Mouse (Mus musculus): Measurements from ENCODE around the gene Psmb6. TPM values are rescaled to one million over a fixed set of nuclear protein-coding genes. Genes with fewer than 3 reads are reported as not detected.

Psmb6 gene
- polyA plus RNA-seq, 1 experiment from 2014 or later: 761 TPM

DNA sequence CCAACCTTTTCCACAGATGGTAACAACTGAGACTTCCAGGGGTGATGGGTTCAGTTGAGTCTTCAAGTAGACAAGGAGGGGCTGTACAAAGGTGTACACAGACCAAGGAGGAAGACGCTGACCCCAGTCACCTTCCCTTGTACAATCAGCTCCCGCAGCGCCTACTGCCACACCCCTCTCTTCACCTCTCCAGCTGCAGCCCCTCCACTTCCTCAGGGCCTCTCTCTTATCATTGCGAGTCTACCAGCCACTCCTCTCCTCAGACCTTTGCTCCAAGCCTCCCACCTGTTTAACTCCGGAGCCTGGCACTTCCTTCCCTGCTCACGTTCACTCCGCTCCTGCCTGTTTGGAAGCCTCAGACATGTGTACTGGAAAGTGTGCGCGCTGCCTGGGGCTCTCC, 20.2 kb upstream of the Psmb6 start, which contains the start of gene Tm4sf5:
TSS of gene Tm4sf5 (plus strand) at position 275 of the 400 bp plus-strand sequence.
- Histone ChIP-seq H3K36me3 (ENCODE audit: control insufficient read depth, insufficient read depth, low read length) (no peaks in the 10 kb centered on the region), H3K4me1 (ENCODE audit: control insufficient read depth, insufficient read depth, low read length) (peaks cover 3% of the 10 kb centered on the region; the same call in 1 of the 2 replicates), H3K27me3 (ENCODE audit: control insufficient read depth, insufficient read depth, low read length) (no peaks in the 10 kb centered on the region), H3K4me2 (replicated peaks; ENCODE audit: low read depth, low read length) (0 out of 2 replicates have a peak within 1 kb of the TSS, but pooled peaks have one; percentile 15), H3K9me3 (ENCODE audit: control insufficient read depth, low read depth, low read length) (no peaks in the 10 kb centered on the region), H3K9ac (replicated peaks; ENCODE audit: low read depth, low read length) (no peak within 1 kb of the TSS; the same call in 1 of the 2 replicates), H3K27ac (ENCODE audit: low read length) (peak within 1 kb of the TSS; percentile 7; the same call in 1 of the 2 replicates), H3K4me3 (ENCODE audit: low read depth, low read length) (peak within 1 kb of the TSS; percentile 0; the same call in 1 of the 2 replicates)
- 48% methylated on average over 9 of the region's 9 CpGs for WGBS
- ATAC-seq (ENCODE audit: insufficient number of reproducible peaks, insufficient read depth, low FRiP score, low read depth): peak; percentile 85

DNA sequence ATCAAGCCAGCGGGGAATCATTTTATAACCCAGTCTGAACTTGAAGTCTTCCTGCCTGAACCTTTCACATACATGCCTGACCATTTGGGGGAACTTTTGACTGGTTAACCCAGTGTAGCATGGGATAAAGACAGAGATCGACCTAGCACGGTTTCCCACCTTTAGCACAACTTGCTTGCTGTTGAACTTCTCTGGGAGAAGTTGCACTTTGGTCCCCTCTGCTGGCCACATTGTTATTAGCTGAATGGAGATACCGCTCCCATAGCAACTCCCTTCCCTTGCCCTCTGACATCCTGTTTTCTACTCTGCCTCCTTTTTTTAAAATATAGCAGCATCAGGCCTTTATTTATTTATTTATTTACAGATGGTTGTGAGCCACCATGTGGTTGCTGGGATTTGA, 18.8 kb upstream of the Psmb6 start:
- Histone ChIP-seq H3K9me3 (ENCODE audit: control insufficient read depth, low read depth, low read length) (no peaks in the 10 kb centered on the region), H3K36me3 (ENCODE audit: control insufficient read depth, insufficient read depth, low read length) (no peaks in the 10 kb centered on the region), H3K4me2 (replicated peaks; ENCODE audit: low read depth, low read length) (no peak overlapping the region), H3K4me1 (ENCODE audit: control insufficient read depth, insufficient read depth, low read length) (peaks cover 3% of the 10 kb centered on the region; the same call in 1 of the 2 replicates), H3K27ac (ENCODE audit: low read length) (no peak overlapping the region), H3K4me3 (ENCODE audit: low read depth, low read length) (no peak overlapping the region), H3K27me3 (ENCODE audit: control insufficient read depth, insufficient read depth, low read length) (no peaks in the 10 kb centered on the region), H3K9ac (replicated peaks; ENCODE audit: low read depth, low read length) (no peak overlapping the region)
- 24% methylated on average over 4 of the region's 4 CpGs for WGBS
- ATAC-seq (ENCODE audit: insufficient number of reproducible peaks, insufficient read depth, low FRiP score, low read depth): no peak

GRCm38 (mm10) chr11:70506962-70507515, 18.1 kb upstream of the Psmb6 start:
- no peaks in the 10 kb centered on the region for H3K9me3 ChIP-seq (ENCODE audit: control insufficient read depth, low read depth, low read length)
- no peak for ATAC-seq (ENCODE audit: insufficient number of reproducible peaks, insufficient read depth, low FRiP score, low read depth)
- no peak overlapping the region for H3K4me2 ChIP-seq (replicated peaks; ENCODE audit: low read depth, low read length)
- H3K4me1 ChIP-seq (ENCODE audit: control insufficient read depth, insufficient read depth, low read length): peaks cover 3% of the 10 kb centered on the region; the same call in 1 of the 2 replicates
- no peak overlapping the region for H3K27ac ChIP-seq (ENCODE audit: low read length)
- 73% methylated on average over 7 of the region's 7 CpGs for WGBS
- no peak overlapping the region for H3K9ac ChIP-seq (replicated peaks; ENCODE audit: low read depth, low read length)
- no peaks in the 10 kb centered on the region for H3K36me3 ChIP-seq (ENCODE audit: control insufficient read depth, insufficient read depth, low read length)
- no peak overlapping the region for H3K4me3 ChIP-seq (ENCODE audit: low read depth, low read length)
- H3K27me3 ChIP-seq (ENCODE audit: control insufficient read depth, insufficient read depth, low read length): no peaks in the 10 kb centered on the region

- H3K9ac ChIP-seq (replicated peaks; ENCODE audit: low read depth, low read length): no peak overlapping the region
- 0 out of 2 replicates have a peak, but pooled peaks have one; percentile 34 for ATAC-seq (ENCODE audit: insufficient number of reproducible peaks, insufficient read depth, low FRiP score, low read depth)
Measured at GRCm38 (mm10) chr11:70509753-70510564, 15.2 kb upstream of the Psmb6 start.

GRCm38 (mm10) chr11:70511242-70511641, 13.9 kb upstream of the Psmb6 start:
- Histone ChIP-seq H3K36me3 (ENCODE audit: control insufficient read depth, insufficient read depth, low read length) (no peaks in the 10 kb centered on the region), H3K4me2 (replicated peaks; ENCODE audit: low read depth, low read length) (no peak overlapping the region), H3K9me3 (ENCODE audit: control insufficient read depth, low read depth, low read length) (no peaks in the 10 kb centered on the region), H3K4me3 (ENCODE audit: low read depth, low read length) (no peak overlapping the region), H3K9ac (replicated peaks; ENCODE audit: low read depth, low read length) (no peak overlapping the region), H3K4me1 (ENCODE audit: control insufficient read depth, insufficient read depth, low read length) (peaks cover 3% of the 10 kb centered on the region; the same call in 1 of the 2 replicates), H3K27me3 (ENCODE audit: control insufficient read depth, insufficient read depth, low read length) (no peaks in the 10 kb centered on the region), H3K27ac (ENCODE audit: low read length) (no peak overlapping the region)
- ATAC-seq (ENCODE audit: insufficient number of reproducible peaks, insufficient read depth, low FRiP score, low read depth): no peak
- WGBS: 60% methylated on average over 2 of the region's 2 CpGs

More at GRCm38 (mm10) chr11:70509753-70510564, 15.2 kb upstream of the Psmb6 start:
- H3K36me3 ChIP-seq (ENCODE audit: control insufficient read depth, insufficient read depth, low read length): no peaks in the 10 kb centered on the region
- WGBS: 10% methylated on average over 19 of the region's 19 CpGs
- no peaks in the 10 kb centered on the region for H3K27me3 ChIP-seq (ENCODE audit: control insufficient read depth, insufficient read depth, low read length)
- H3K4me1 ChIP-seq (ENCODE audit: control insufficient read depth, insufficient read depth, low read length): peaks cover 3% of the 10 kb centered on the region; the same call in 1 of the 2 replicates
- no peak overlapping the region for H3K27ac ChIP-seq (ENCODE audit: low read length)
- H3K4me2 ChIP-seq (replicated peaks; ENCODE audit: low read depth, low read length): no peak overlapping the region
- no peaks in the 10 kb centered on the region for H3K9me3 ChIP-seq (ENCODE audit: control insufficient read depth, low read depth, low read length)
- no peak overlapping the region for H3K4me3 ChIP-seq (ENCODE audit: low read depth, low read length)

DNA sequence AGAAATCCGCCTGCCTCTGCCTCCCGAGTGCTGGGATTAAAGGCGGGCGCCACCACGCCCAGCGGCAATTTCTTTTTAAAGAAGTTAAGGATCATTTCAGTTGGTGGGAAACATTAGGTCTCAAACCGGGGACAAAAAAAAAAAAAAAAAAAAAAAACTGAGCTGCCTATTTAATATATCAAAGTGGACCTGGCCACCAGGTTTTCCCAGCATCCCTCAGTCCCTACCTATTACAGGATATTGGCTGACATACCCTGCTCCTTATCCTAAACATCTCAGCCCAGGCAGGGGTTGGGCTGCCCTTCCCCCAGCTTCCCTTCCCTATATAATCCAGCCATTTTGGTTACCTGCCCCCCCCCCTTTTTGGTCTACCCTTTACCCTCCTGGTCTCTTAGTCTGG, 13.3 kb upstream of the Psmb6 start:
- H3K27ac ChIP-seq (ENCODE audit: low read length): no peak overlapping the region
- H3K4me1 ChIP-seq (ENCODE audit: control insufficient read depth, insufficient read depth, low read length): peaks cover 3% of the 10 kb centered on the region; the same call in 1 of the 2 replicates
- no peak overlapping the region for H3K4me2 ChIP-seq (replicated peaks; ENCODE audit: low read depth, low read length)
- no peak overlapping the region for H3K9ac ChIP-seq (replicated peaks; ENCODE audit: low read depth, low read length)
- no peak for ATAC-seq (ENCODE audit: insufficient number of reproducible peaks, insufficient read depth, low FRiP score, low read depth)
- H3K27me3 ChIP-seq (ENCODE audit: control insufficient read depth, insufficient read depth, low read length): no peaks in the 10 kb centered on the region
- no peaks in the 10 kb centered on the region for H3K36me3 ChIP-seq (ENCODE audit: control insufficient read depth, insufficient read depth, low read length)
- no peaks in the 10 kb centered on the region for H3K9me3 ChIP-seq (ENCODE audit: control insufficient read depth, low read depth, low read length)
- H3K4me3 ChIP-seq (ENCODE audit: low read depth, low read length): no peak overlapping the region
- 92% methylated on average over 7 of the region's 7 CpGs for WGBS

DNA sequence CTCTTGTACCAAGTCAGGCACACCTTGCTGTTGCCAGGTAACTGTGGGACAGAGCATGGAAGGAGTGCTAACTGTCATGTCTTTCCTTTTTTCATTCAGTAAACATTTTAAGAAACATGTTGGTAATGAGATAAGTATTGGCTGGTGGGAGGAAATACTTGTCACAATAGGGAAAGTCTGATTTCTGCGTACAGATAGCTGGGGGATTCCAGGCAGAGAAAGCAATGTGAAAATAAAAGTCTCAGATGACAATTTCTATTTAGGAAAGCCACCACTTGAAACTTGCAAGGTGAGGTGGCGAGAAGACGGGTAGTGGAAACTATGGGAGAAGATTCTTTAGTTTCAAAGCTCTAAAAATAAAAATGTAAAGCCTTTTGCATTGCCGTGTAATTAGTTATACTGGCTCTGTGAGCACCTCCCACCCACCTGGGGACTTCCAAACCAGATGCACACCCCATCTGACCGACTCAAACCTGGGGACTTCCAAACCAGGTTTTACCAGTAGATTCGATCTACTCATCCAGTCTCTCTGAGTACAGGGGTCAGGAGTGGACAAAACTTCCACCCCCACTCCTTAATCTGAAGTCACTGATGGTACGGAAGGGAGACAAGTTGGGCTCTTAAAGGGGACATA, 12.3 kb upstream of the Psmb6 start:
- Histone ChIP-seq H3K4me3 (ENCODE audit: low read depth, low read length) (no peak overlapping the region), H3K9ac (replicated peaks; ENCODE audit: low read depth, low read length) (no peak overlapping the region), H3K9me3 (ENCODE audit: control insufficient read depth, low read depth, low read length) (no peaks in the 10 kb centered on the region), H3K4me2 (replicated peaks; ENCODE audit: low read depth, low read length) (no peak overlapping the region), H3K4me1 (ENCODE audit: control insufficient read depth, insufficient read depth, low read length) (peaks cover 3% of the 10 kb centered on the region; the same call in 1 of the 2 replicates), H3K36me3 (ENCODE audit: control insufficient read depth, insufficient read depth, low read length) (no peaks in the 10 kb centered on the region), H3K27ac (ENCODE audit: low read length) (no peak overlapping the region), H3K27me3 (ENCODE audit: control insufficient read depth, insufficient read depth, low read length) (no peaks in the 10 kb centered on the region)
- WGBS: 76% methylated on average over 7 of the region's 7 CpGs
- no peak for ATAC-seq (ENCODE audit: insufficient number of reproducible peaks, insufficient read depth, low FRiP score, low read depth)

DNA sequence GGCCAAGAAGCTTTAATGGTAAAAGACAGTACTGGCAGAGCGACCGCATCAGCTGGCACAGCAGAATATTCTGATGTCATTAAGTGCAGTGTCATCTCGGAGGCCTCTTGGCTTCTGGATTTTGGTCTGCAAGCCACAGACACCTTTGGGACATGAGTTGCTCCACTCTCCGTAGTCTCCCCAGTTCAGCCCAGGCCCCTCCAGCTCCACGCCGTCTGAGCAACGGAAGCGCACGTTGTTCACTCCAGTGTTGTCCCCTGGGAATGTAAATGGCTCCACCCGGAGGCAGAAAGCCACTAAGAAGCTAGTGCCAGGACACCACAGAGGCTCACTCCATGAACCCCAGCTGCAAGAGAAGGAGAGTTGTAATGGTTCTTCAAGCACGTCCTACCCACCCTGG, 11.6 kb upstream of the Psmb6 start:
- Histone ChIP-seq H3K27ac (ENCODE audit: low read length) (no peak overlapping the region), H3K4me1 (ENCODE audit: control insufficient read depth, insufficient read depth, low read length) (peaks cover 3% of the 10 kb centered on the region; the same call in 1 of the 2 replicates), H3K9ac (replicated peaks; ENCODE audit: low read depth, low read length) (no peak overlapping the region), H3K4me2 (replicated peaks; ENCODE audit: low read depth, low read length) (no peak overlapping the region), H3K9me3 (ENCODE audit: control insufficient read depth, low read depth, low read length) (no peaks in the 10 kb centered on the region), H3K4me3 (ENCODE audit: low read depth, low read length) (no peak overlapping the region), H3K36me3 (ENCODE audit: control insufficient read depth, insufficient read depth, low read length) (no peaks in the 10 kb centered on the region), H3K27me3 (ENCODE audit: control insufficient read depth, insufficient read depth, low read length) (no peaks in the 10 kb centered on the region)
- ATAC-seq (ENCODE audit: insufficient number of reproducible peaks, insufficient read depth, low FRiP score, low read depth): no peak
- WGBS: 57% methylated on average over 11 of the region's 11 CpGs
